Mouse (Mus musculus): ENCODE results near the gene Wdfy4. TPM values are rescaled to one million over a fixed set of nuclear protein-coding genes. Genes with fewer than 3 reads are reported as not detected.

Wdfy4 gene
- polyA plus RNA-seq, 1 experiment from 2014 or later = 0.20 TPM

GRCm38 (mm10) chr14:32923871-32924270 lies 261.4 kb downstream of the Wdfy4 start:
- 68% methylated on average over 9 of the region's 9 CpGs for WGBS
- no peak overlapping the region for H3K9ac ChIP-seq (ENCODE audit: low read depth, low read length)
- H3K9me3 ChIP-seq (replicated peaks; ENCODE audit: low read length) = no peaks in the 10 kb centered on the region
- no peak overlapping the region for H3K4me2 ChIP-seq (ENCODE audit: low read length)
- DNase-seq (ENCODE audit: low spot score) (no peak), ATAC-seq (replicated peaks; ENCODE audit: low FRiP score, low read depth) (no peak)
- H3K4me3 ChIP-seq (replicated peaks; ENCODE audit: low read depth, low read length) = no peak overlapping the region
- H3K27ac ChIP-seq = no peak overlapping the region
- TF ChIP-seq CTCF (IDR thresholded peaks at IDR 0.05; ENCODE audit: low read depth) = no peak
- H3K4me1 ChIP-seq (replicated peaks; ENCODE audit: insufficient read depth, low read length) = no peaks in the 10 kb centered on the region
- H3K36me3 ChIP-seq (ENCODE audit: insufficient read depth, low read length) = no peaks in the 10 kb centered on the region
- H3K27me3 ChIP-seq (ENCODE audit: insufficient read depth, low read length) = no peaks in the 10 kb centered on the region

GRCm38 (mm10) chr14:32917919-32918318 lies 267.4 kb downstream of the Wdfy4 start:
- H3K4me2 ChIP-seq (ENCODE audit: low read length) = no peak overlapping the region
- no peak overlapping the region for H3K4me3 ChIP-seq (replicated peaks; ENCODE audit: low read depth, low read length)
- 91% methylated on average over 1 of the region's 1 CpGs for WGBS
- no peak overlapping the region for H3K9ac ChIP-seq (ENCODE audit: low read depth, low read length)
- no peaks in the 10 kb centered on the region for H3K36me3 ChIP-seq (ENCODE audit: insufficient read depth, low read length)
- ATAC-seq (replicated peaks; ENCODE audit: low FRiP score, low read depth) (no peak), DNase-seq (ENCODE audit: low spot score) (no peak)
- H3K27ac ChIP-seq = no peak overlapping the region
- no peaks in the 10 kb centered on the region for H3K4me1 ChIP-seq (replicated peaks; ENCODE audit: insufficient read depth, low read length)
- no peak for TF ChIP-seq CTCF (IDR thresholded peaks at IDR 0.05; ENCODE audit: low read depth)
- no peaks in the 10 kb centered on the region for H3K9me3 ChIP-seq (replicated peaks; ENCODE audit: low read length)
- no peaks in the 10 kb centered on the region for H3K27me3 ChIP-seq (ENCODE audit: insufficient read depth, low read length)

- H3K27ac ChIP-seq = peak overlapping the region; percentile 64
- peak; percentile 17; the same call in 1 of the 2 replicates for ATAC-seq (replicated peaks; ENCODE audit: low FRiP score, low read depth)
Measured at GRCm38 (mm10) chr14:32915360-32915759, 269.9 kb downstream of the Wdfy4 start.

GRCm38 (mm10) chr14:32911187-32911586 lies 274.1 kb downstream of the Wdfy4 start:
- Histone ChIP-seq H3K27ac (no peak overlapping the region), H3K4me3 (replicated peaks; ENCODE audit: low read depth, low read length) (no peak overlapping the region), H3K36me3 (ENCODE audit: insufficient read depth, low read length) (no peaks in the 10 kb centered on the region), H3K4me2 (ENCODE audit: low read length) (no peak overlapping the region), H3K9me3 (replicated peaks; ENCODE audit: low read length) (no peaks in the 10 kb centered on the region), H3K9ac (ENCODE audit: low read depth, low read length) (no peak overlapping the region), H3K4me1 (replicated peaks; ENCODE audit: insufficient read depth, low read length) (no peaks in the 10 kb centered on the region), H3K27me3 (ENCODE audit: insufficient read depth, low read length) (no peaks in the 10 kb centered on the region)
- ATAC-seq (replicated peaks; ENCODE audit: low FRiP score, low read depth) = no peak
- DNase-seq (ENCODE audit: low spot score) = no peak
- no peak for TF ChIP-seq CTCF (IDR thresholded peaks at IDR 0.05; ENCODE audit: low read depth)
- WGBS = 85% methylated on average over 4 of the region's 4 CpGs

More at GRCm38 (mm10) chr14:32915360-32915759, 269.9 kb downstream of the Wdfy4 start:
- TF ChIP-seq CTCF (IDR thresholded peaks at IDR 0.05; ENCODE audit: low read depth) = no peak
- no peak overlapping the region for H3K4me2 ChIP-seq (ENCODE audit: low read length)
- no peaks in the 10 kb centered on the region for H3K9me3 ChIP-seq (replicated peaks; ENCODE audit: low read length)
- no peak overlapping the region for H3K4me3 ChIP-seq (replicated peaks; ENCODE audit: low read depth, low read length)
- no peak overlapping the region for H3K9ac ChIP-seq (ENCODE audit: low read depth, low read length)
- H3K36me3 ChIP-seq (ENCODE audit: insufficient read depth, low read length) = no peaks in the 10 kb centered on the region
- no peaks in the 10 kb centered on the region for H3K27me3 ChIP-seq (ENCODE audit: insufficient read depth, low read length)
- no peaks in the 10 kb centered on the region for H3K4me1 ChIP-seq (replicated peaks; ENCODE audit: insufficient read depth, low read length)
- DNase-seq (ENCODE audit: low spot score) = peak; percentile 89
- 54% methylated on average over 2 of the region's 2 CpGs for WGBS

Other genes starting within 250 kb of the Wdfy4 start
- 0.56 and 0.72 TPM in 2 replicates for gene Lrrc18, start 194.1 kb downstream of the Wdfy4 start, polyA plus RNA-seq (2015; fragmentation: Nextera tagmentation; extraction: Ambion mirVana)
- 3.8 and 4.1 TPM in 2 replicates for gene Arhgap22, start 28.5 kb upstream of the Wdfy4 start, polyA plus RNA-seq (2015; fragmentation: Nextera tagmentation; extraction: Ambion mirVana)